Mouse (Mus musculus) bone marrow, adult 2 months (tissue): ENCODE measurements around the gene Sdk1.

Source experiments
- CTCF ChIP-seq: fragments of 200-500 bp; IDR thresholded peaks from 2 replicates; pipeline ENCODE4 v1.5.1; 2011; ENCODE audit warnings: low read length, control low read depth; ENCODE audit not compliant: control insufficient read depth, insufficient read depth
- POLR2A ChIP-seq: fragments of 200-500 bp; IDR thresholded peaks from 2 replicates; pipeline ENCODE4 v1.6.1; 2011; ENCODE audit warnings: low read depth, mild to moderate bottlenecking, control low read depth, low read length, borderline replicate concordance; ENCODE audit not compliant: control insufficient read depth

GRCm38 (mm10) chr5:141852175-141852574 is 610.9 kb downstream of the Sdk1 start:
- TF ChIP-seq CTCF = no peak
- no peak for TF ChIP-seq POLR2A
